Mouse (Mus musculus) embryonic facial prominence, embryonic 15.5 days (tissue): ENCODE data around the gene Krt8. TPM values are rescaled to one million over a fixed set of nuclear protein-coding genes. Genes with fewer than 3 reads are reported as not detected.
"Not testable (repeated sequence)": the region's sequence is repeated elsewhere in the genome, so short reads cannot be mapped to it uniquely, and the experiment has no call there.

Experiments
- ATAC-seq: fragments of 200-750 bp; cut with Nextera tagmentation; 2 replicates; pipeline ENCODE4 v1.8.0; 2017; ENCODE audit warnings: low read depth, moderate TSS enrichment; ENCODE audit not compliant: insufficient number of reproducible peaks, low FRiP score, low TSS enrichment
- H3K27ac ChIP-seq: fragments of 300-500 bp; sonication (generic); replicated peaks from 2 replicates; pipeline ENCODE4 v1.5.1; 2015; ENCODE audit warnings: mild to moderate bottlenecking, inconsistent platforms
- H3K27me3 ChIP-seq: fragments of 300-500 bp; sonication (generic); 2 replicates; pipeline ENCODE4 v1.6.1; 2015; ENCODE audit warnings: inconsistent platforms
- H3K36me3 ChIP-seq: fragments of 300-500 bp; sonication (generic); 2 replicates; pipeline ENCODE4 v1.6.1; 2015; ENCODE audit warnings: mild to moderate bottlenecking, inconsistent platforms
- H3K4me1 ChIP-seq: fragments of 300-500 bp; sonication (generic); 2 replicates; pipeline ENCODE4 v1.6.1; 2015; ENCODE audit warnings: inconsistent platforms
- H3K4me2 ChIP-seq: fragments of 300-500 bp; sonication (generic); replicated peaks from 2 replicates; pipeline ENCODE4 v1.6.1; 2015; ENCODE audit warnings: mild to moderate bottlenecking, inconsistent platforms
- H3K4me3 ChIP-seq: fragments of 300-500 bp; sonication (generic); replicated peaks from 2 replicates; pipeline ENCODE4 v1.5.1; 2015; ENCODE audit warnings: mild to moderate bottlenecking, inconsistent platforms
- H3K9ac ChIP-seq: fragments of 300-500 bp; sonication (generic); 2 replicates; pipeline ENCODE4 v1.6.1; 2015; ENCODE audit warnings: inconsistent platforms
- H3K9me3 ChIP-seq: fragments of 300-500 bp; sonication (generic); replicated peaks from 2 replicates; pipeline ENCODE4 v1.6.1; 2016; ENCODE audit warnings: inconsistent platforms
- WGBS: fragments of 180-500 bp; shearing (Covaris S2); methylation state at CpG from one replicate; pipeline ENCODE4 v1.1.7; 2015; 5-methylcytosine and 5-hydroxymethylcytosine counted together
- polyA plus RNA-seq: library from polyadenylated mRNA; unstranded; fragments of >200 nt; fragmentation: Nextera tagmentation; extraction: Ambion mirVana; gene quantifications from 2 replicates; pipeline ENCODE4 v1.2.1, GENCODE M21; 2015

The Krt8 gene
- polyA plus RNA-seq, 1 experiment from 2014 or later = 181 TPM

DNA sequence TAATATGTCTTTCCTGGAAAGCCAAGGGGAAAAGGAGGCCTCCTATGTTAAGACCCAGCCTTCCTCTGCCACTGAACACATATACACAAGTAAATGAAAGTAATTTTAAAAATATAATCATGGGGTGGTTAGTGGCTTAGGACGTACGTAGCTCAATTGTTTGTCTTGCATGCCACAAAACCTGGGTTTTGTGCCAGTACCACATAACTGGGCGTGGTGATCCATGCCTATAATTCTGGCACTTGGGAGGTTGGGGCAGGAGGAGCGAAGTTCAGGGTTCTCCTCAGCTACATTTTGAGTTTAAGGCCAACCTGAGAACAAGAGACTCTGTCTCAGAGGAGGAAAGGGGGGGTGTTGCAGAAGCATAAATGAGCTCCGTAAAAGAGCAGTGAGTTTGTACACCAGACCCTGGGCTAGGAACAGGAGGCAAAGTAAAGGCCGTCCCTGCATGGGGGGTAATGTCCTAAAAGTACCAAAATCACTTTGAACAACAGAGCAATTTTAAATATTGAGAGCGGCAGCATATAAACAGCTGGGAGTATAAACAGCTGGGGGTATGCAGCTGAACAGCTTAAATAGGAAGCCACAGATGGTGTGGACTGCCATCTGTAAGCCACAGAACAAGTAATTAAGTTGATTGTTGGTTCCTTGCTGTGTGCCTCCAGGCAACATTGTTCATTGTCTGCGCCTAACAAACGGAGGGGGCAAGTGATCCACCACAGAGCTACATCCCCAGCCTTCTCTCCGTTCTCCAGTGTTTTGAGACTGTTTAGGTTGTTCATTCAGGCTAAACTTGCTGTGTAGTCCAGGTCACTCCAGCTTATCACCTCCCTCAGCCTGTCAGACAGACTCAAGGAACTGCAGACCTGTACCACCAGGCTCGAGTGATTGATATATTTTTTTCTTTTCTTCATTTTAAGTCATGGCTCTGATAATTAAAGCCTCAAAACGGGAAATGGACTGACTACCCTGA is 3.1 kb upstream of the Krt8 start:
- Histone ChIP-seq H3K27ac (peak overlapping the region; percentile 65), H3K4me1 (peaks cover 51% of the 10 kb centered on the region), H3K4me2 (0 out of 2 replicates have a peak overlapping the region, but pooled peaks have one; percentile 6), H3K9me3 (no peaks in the 10 kb centered on the region), H3K36me3 (no peaks in the 10 kb centered on the region), H3K4me3 (no peak overlapping the region), H3K27me3 (peaks cover 53% of the 10 kb centered on the region), H3K9ac (no peak overlapping the region)
- WGBS = 29% methylated on average over 12 of the region's 12 CpGs
- peak; percentile 26; the same call in 1 of the 2 replicates for ATAC-seq

DNA sequence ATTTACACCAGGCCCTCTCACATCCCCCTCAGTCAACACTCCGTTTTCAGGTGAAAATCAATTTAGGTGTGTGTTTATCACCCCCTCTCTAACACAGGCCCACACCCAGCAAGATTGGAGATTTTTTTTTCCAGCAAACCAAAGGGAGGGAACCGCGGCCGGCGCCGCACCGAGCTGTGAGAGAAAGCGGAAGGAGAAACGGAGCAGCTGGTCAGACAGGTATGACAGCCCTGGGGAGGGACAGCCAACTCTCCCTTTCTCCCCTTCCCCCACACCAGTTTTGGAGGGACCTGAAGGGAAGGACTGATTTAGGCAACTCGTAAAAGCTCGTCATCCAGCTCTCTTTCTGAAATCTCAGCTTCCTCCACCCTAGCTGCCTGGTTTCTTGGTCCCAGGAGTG is 2.0 kb upstream of the Krt8 start:
- Histone ChIP-seq H3K27ac (peak overlapping the region; percentile 65), H3K4me2 (0 out of 2 replicates have a peak overlapping the region, but pooled peaks have one; percentile 0), H3K9me3 (no peaks in the 10 kb centered on the region), H3K9ac (no peak overlapping the region), H3K4me3 (no peak overlapping the region), H3K4me1 (peaks cover 51% of the 10 kb centered on the region), H3K27me3 (peaks cover 60% of the 10 kb centered on the region), H3K36me3 (no peaks in the 10 kb centered on the region)
- no peak for ATAC-seq
- 21% methylated on average over 11 of the region's 11 CpGs for WGBS

DNA sequence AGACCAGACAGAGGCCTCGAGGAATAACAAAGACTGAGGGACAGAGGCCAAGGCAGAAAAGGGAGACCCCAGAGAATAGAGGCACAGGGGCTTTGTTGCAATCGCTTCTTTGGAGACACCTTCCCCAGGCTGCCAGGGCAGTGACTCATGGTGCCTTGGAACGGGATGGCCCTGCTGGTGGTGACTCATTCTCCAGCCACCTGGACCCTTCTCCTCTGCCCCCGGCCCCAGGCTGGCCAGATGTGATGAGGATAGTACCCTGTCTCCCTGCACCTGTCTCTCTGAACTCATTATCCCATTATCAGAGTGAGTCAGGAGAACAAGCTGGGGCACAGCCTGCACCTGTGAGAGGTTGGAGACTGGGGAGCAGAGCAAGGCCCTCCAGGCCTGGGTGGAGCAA is 1.0 kb upstream of the Krt8 start:
- peaks cover 70% of the 10 kb centered on the region for H3K27me3 ChIP-seq

DNA sequence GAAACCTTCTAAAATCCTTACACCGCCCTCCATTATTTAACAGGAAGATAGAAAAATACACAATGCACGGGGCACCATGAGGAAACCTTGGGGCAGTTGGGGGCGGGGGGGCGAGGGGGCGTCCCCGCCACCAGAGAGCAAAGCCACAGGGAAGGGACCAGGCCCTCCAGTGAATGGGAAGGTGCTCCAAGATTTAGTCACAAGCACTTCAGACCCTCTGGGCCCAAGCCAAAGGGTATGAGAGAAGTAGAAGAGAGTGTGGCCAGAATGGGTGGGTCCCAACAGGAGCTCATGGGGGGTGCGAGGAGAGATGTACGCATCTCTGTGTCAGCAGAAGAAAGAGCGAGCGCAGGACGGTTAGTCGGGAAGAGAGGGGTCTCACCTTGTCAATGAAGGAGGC is 766 bp downstream of the Krt8 start:
- no peak for ATAC-seq
- H3K36me3 ChIP-seq = no peaks in the 10 kb centered on the region
- peak overlapping the region; percentile 23 for H3K9ac ChIP-seq
- WGBS = 23% methylated on average over 12 of the region's 12 CpGs
- H3K9me3 ChIP-seq = no peaks in the 10 kb centered on the region
- H3K4me1 ChIP-seq = peaks cover 40% of the 10 kb centered on the region
- peak overlapping the region; percentile 54 for H3K4me2 ChIP-seq
- H3K27me3 ChIP-seq = peaks cover 67% of the 10 kb centered on the region
- no peak overlapping the region for H3K27ac ChIP-seq
- peak overlapping the region; percentile 37 for H3K4me3 ChIP-seq

More for the DNA sequence above, 1.0 kb upstream of the Krt8 start:
- WGBS = 42% methylated on average over 4 of the region's 4 CpGs
- Histone ChIP-seq H3K36me3 (no peaks in the 10 kb centered on the region), H3K9ac (no peak overlapping the region), H3K4me1 (peaks cover 44% of the 10 kb centered on the region), H3K27ac (no peak overlapping the region), H3K4me2 (no peak overlapping the region), H3K9me3 (no peaks in the 10 kb centered on the region), H3K4me3 (no peak overlapping the region)
- 0 out of 2 replicates have a peak, but pooled peaks have one; percentile 12 for ATAC-seq

DNA sequence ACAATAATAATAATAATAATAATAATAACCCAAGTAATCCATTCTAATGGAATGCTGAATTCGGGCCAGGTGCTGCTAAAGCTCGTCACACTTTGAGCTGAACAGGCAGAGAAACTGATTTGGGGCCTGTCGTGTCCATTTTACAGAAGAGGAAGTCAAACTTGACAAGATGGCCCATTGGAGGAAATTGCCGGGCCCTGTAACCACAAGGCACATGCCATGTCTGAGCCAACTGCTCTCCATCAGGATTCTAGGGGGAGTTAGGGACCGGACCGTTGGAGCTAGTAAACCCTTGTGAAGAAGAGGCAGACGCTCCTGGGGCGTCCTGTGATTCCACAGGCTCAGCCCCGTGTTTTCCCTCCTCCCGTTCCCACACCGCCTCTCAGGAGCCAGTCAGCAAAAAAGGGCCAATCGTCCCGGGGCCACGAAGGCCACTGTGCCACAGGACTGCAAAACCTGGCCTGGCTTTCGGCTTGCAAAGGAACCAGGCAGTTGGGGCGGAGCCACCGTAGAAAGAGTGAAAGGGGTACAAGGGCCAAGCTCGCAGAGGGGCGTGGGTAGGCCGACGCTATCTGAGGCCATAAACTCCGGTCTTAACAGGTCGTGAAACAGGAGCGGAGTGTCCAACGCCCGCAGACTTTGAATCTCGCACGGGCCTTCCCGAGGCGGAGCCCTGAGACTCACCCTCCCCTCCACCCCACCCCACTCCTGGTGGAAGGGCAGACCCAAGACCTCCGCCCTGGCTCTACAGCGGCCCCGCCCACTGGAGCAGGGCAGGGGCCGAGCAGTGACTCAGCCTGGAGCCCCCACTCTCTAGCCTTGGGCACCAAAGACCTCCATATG is 1.4 kb downstream of the Krt8 start:
- H3K4me2 ChIP-seq = peak overlapping the region; percentile 54
- 5% methylated on average over 34 of the region's 34 CpGs for WGBS
- peak overlapping the region; percentile 23 for H3K9ac ChIP-seq
- H3K36me3 ChIP-seq = no peaks in the 10 kb centered on the region
- peaks cover 38% of the 10 kb centered on the region for H3K4me1 ChIP-seq
- no peaks in the 10 kb centered on the region for H3K9me3 ChIP-seq
- 0 out of 2 replicates have a peak, but pooled peaks have one; percentile 30 for ATAC-seq
- H3K27me3 ChIP-seq = peaks cover 67% of the 10 kb centered on the region
- no peak overlapping the region for H3K27ac ChIP-seq
- H3K4me3 ChIP-seq = peak overlapping the region; percentile 37

DNA sequence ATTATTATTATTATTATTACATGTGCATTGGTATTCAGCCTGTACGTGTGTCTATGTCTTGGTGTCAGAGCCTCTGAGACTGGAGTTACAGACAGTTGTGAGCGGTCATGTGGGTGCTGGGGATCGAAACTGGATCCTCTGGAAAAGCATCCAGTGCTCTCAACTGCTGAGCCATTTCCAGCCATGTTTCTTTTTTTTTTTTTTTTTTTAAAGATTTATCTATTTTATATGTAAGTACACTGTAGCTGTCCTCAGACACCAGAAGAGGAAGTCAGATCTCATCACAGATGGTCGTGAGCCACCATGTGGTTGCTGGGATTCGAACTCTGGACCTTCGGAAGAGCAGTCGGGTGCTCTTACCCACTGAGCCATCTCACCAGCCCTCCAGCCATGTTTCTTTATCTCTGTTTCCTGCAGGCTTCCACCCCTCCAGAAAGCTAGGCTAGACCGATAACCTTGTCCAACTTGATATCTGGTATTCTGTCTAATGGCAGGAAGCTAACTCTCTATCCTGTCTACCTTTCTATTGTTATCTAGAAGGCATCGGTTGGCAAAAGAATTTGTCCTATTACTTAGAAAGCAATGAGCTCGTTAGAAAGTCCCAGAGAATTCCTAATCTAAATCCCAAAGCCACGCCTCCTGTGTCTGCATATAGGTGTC is 4.5 kb downstream of the Krt8 start:
- H3K4me1 ChIP-seq = peaks cover 16% of the 10 kb centered on the region

DNA sequence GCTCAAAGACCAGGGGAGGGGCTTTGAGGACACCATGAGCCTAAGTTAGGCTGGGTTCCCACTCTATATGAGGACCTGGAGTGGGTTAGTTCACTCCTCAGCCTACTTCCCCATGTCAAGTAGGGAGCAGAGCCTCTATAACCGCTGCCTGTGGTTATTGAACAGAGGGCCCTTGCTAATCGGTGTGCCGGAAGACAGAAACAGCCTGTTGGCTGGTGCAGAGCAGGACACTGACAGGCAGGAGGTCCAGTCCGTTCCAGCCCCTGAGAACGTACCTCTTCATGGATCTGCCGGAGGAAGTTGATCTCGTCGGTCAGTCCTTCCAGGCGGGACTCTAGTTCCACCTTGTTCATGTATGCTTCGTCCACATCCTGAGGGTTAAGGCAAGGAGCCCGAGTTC is 5.1 kb downstream of the Krt8 start:
- H3K4me3 ChIP-seq = no peak overlapping the region
- H3K4me1 ChIP-seq = peaks cover 12% of the 10 kb centered on the region
- no peak overlapping the region for H3K27ac ChIP-seq
- H3K4me2 ChIP-seq = no peak overlapping the region
- WGBS = 86% methylated on average over 11 of the region's 11 CpGs
- peaks cover 37% of the 10 kb centered on the region for H3K27me3 ChIP-seq
- H3K9ac ChIP-seq = no peak overlapping the region
- H3K36me3 ChIP-seq = no peaks in the 10 kb centered on the region
- no peaks in the 10 kb centered on the region for H3K9me3 ChIP-seq
- no peak for ATAC-seq

More for the DNA sequence above, 4.5 kb downstream of the Krt8 start:
- H3K27me3 ChIP-seq = peaks cover 43% of the 10 kb centered on the region
- 86% methylated on average over 11 of the region's 11 CpGs for WGBS
- H3K36me3 ChIP-seq = no peaks in the 10 kb centered on the region
- H3K4me2 ChIP-seq = no peak overlapping the region
- H3K27ac ChIP-seq = no peak overlapping the region
- no peak overlapping the region for H3K9ac ChIP-seq
- no peak for ATAC-seq
- no peaks in the 10 kb centered on the region for H3K9me3 ChIP-seq
- no peak overlapping the region for H3K4me3 ChIP-seq

DNA sequence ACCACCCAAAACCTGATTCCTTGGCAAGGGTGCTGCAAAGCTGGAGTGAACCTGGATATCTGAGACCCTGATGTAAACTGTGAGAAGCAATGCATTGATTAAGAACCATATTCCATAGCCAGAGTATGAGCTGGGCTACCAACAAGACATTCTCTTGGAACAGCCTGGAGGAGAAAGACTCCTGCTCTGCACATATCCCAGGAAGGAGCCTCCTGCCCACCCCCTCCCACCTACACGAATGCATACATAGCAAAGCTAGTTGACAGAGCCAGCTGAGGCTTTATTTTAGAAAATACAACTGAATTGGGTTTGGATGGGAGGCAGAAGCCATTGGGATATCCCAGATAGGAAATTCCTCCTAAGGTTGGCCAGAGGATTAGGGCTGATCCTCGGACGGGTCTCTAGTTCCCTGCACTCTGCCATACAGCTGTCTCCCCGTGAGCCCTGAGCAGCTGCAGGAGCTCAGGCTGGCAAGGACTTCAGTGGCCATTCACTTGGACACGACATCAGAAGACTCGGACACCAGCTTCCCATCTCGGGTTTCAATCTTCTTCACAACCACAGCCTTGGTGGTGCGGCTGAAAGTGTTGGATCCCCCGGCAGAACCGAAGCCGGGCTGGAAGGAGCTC is 7.7 kb downstream of the Krt8 start:
- 71% methylated on average over 11 of the region's 11 CpGs for WGBS
- H3K4me3 ChIP-seq, H3K36me3 ChIP-seq, H3K4me2 ChIP-seq, H3K4me1 ChIP-seq, H3K27ac ChIP-seq, H3K9ac ChIP-seq, ATAC-seq, H3K9me3 ChIP-seq: not testable (repeated sequence)
- H3K27me3 ChIP-seq = peaks cover 12% of the 10 kb centered on the region

DNA sequence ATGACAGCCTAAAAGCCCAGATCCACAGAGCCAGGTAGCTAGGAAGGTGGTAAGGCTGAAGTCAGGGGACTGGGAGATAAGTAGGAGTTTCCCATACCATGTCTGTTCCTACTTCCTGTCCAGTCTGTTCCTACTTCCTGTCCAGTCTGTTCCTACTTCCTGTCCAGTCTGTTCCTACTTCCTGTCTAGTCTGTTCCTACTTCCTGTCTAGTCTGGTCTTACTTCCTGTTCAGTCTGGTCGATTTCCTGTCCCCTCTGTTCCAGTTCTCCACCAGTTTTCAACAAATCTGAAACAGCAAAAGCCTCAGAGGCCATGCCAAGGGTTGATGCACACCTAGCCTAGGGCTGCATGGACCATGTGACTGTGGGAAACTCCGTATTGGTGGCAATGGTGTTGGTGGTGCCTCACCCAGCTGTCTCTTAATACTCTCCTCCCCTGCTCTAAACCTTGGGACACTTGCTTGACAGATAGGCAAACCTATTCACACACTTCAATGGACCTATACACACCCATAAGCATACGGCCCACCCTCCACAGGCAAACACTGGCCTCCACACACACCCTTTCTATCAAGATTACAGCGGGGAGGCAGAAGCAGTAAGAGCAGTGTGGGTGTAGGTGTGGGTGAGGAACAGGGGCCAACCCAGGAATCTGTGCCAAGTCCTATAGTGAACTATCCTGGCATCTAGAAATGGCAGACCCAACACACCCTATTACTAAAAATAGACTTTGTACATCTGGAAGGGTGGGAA is 8.6 kb downstream of the Krt8 start:
- Histone ChIP-seq H3K27me3 (peaks cover 6% of the 10 kb centered on the region), H3K4me2 (no peak overlapping the region), H3K4me1 (no peaks in the 10 kb centered on the region), H3K9me3 (no peaks in the 10 kb centered on the region), H3K27ac (0 out of 2 replicates have a peak overlapping the region, but pooled peaks have one; percentile 17), H3K9ac (no peak overlapping the region), H3K36me3 (no peaks in the 10 kb centered on the region), H3K4me3 (no peak overlapping the region)
- WGBS = 76% methylated on average over 4 of the region's 4 CpGs
- ATAC-seq = no peak

DNA sequence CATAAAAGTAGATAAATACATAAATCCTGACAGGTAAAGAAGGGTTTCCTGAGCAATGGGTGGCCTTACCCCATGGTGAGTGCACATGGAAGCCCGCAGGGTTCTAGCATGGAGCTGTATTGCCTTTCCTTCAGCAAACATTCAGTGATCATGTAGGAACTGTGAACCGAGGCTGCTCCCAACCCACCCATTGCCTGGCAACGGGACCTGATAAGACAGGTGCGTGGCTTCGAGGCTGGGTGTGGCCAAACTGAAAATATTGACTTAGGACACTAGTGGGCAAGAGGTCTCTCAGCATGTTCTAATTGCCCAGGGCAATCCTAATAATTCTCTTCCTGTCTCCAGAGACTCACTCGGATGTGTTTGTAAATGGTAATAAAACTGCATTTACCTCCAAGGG is 9.9 kb downstream of the Krt8 start:
- no peaks in the 10 kb centered on the region for H3K9me3 ChIP-seq
- no peaks in the 10 kb centered on the region; the same call in 1 of the 2 replicates for H3K27me3 ChIP-seq
- H3K27ac ChIP-seq = no peak overlapping the region
- no peaks in the 10 kb centered on the region for H3K36me3 ChIP-seq
- H3K4me1 ChIP-seq = no peaks in the 10 kb centered on the region
- no peak overlapping the region for H3K4me2 ChIP-seq
- no peak overlapping the region for H3K9ac ChIP-seq
- no peak for ATAC-seq
- H3K4me3 ChIP-seq = no peak overlapping the region
- whole genome bisulfite sequencing = 88% methylated on average over 6 of the region's 6 CpGs
